Mouse (Mus musculus): ENCODE data around the gene Olfr1121. TPM values are rescaled to one million over a fixed set of nuclear protein-coding genes. Genes with fewer than 3 reads are reported as not detected.
"Not testable (repeated sequence)": the region's sequence is repeated elsewhere in the genome, so short reads cannot be mapped to it uniquely, and the experiment has no call there.

The Olfr1121 gene
- not detected in 2 replicates for polyA plus RNA-seq (2015; fragmentation: Nextera tagmentation; extraction: Ambion mirVana)

GRCm38 (mm10) chr2:87369595-87369994 is at the start of gene Olfr1121:
TSS of gene Olfr1121 (plus strand) at chr2:87369895.
- H3K4me3 ChIP-seq = no peak within 1 kb of the TSS
- ATAC-seq (ENCODE audit: low read depth) = no peak
- H3K27me3 ChIP-seq = no peaks in the 10 kb centered on the region
- no peaks in the 10 kb centered on the region for H3K36me3 ChIP-seq
- 42% methylated on average over 1 of the region's 1 CpGs for WGBS
- no peaks in the 10 kb centered on the region for H3K4me1 ChIP-seq (replicated peaks)
- no peak within 1 kb of the TSS for H3K9ac ChIP-seq
- H3K9me3 ChIP-seq = no peaks in the 10 kb centered on the region
- H3K4me2 ChIP-seq = no peak within 1 kb of the TSS
- H3K27ac ChIP-seq (replicated peaks) = no peak within 1 kb of the TSS

GRCm38 (mm10) chr2:87354515-87354914 is 15.2 kb upstream of the Olfr1121 start, which contains the start of gene Olfr1120:
TSS of gene Olfr1120 (plus strand) at chr2:87354815.
- H3K27me3 ChIP-seq = no peaks in the 10 kb centered on the region
- no peak within 1 kb of the TSS for H3K27ac ChIP-seq (replicated peaks)
- no peak within 1 kb of the TSS for H3K4me2 ChIP-seq
- H3K4me1 ChIP-seq (replicated peaks) = no peaks in the 10 kb centered on the region
- no peak within 1 kb of the TSS for H3K4me3 ChIP-seq
- H3K36me3 ChIP-seq = no peaks in the 10 kb centered on the region
- H3K9ac ChIP-seq = no peak within 1 kb of the TSS
- ATAC-seq (ENCODE audit: low read depth) = no peak
- no peaks in the 10 kb centered on the region for H3K9me3 ChIP-seq
- 62% methylated on average over 2 of the region's 2 CpGs for WGBS

- WGBS = 87% methylated on average over 2 of the region's 2 CpGs
- not testable (repeated sequence) for ATAC-seq (ENCODE audit: low read depth)
Measured at GRCm38 (mm10) chr2:87360121-87360520, 9.6 kb upstream of the Olfr1121 start.

GRCm38 (mm10) chr2:87371726-87372125 is 2.0 kb downstream of the Olfr1121 start:
- no peaks in the 10 kb centered on the region for H3K9me3 ChIP-seq
- no peak overlapping the region for H3K4me3 ChIP-seq
- WGBS = 85% methylated on average over 4 of the region's 4 CpGs
- H3K4me2 ChIP-seq = no peak overlapping the region
- H3K27ac ChIP-seq (replicated peaks) = no peak overlapping the region
- ATAC-seq (ENCODE audit: low read depth) = no peak
- no peak overlapping the region for H3K9ac ChIP-seq
- H3K4me1 ChIP-seq (replicated peaks) = no peaks in the 10 kb centered on the region
- no peaks in the 10 kb centered on the region for H3K27me3 ChIP-seq
- no peaks in the 10 kb centered on the region for H3K36me3 ChIP-seq

More at GRCm38 (mm10) chr2:87360121-87360520, 9.6 kb upstream of the Olfr1121 start:
- H3K36me3 ChIP-seq; H3K9me3 ChIP-seq; H3K4me1 ChIP-seq (replicated peaks); H3K4me2 ChIP-seq; H3K4me3 ChIP-seq; H3K27me3 ChIP-seq; H3K9ac ChIP-seq; H3K27ac ChIP-seq (replicated peaks): not testable (repeated sequence)

GRCm38 (mm10) chr2:87383935-87384334 is 14.2 kb downstream of the Olfr1121 start:
- no peaks in the 10 kb centered on the region for H3K27me3 ChIP-seq

GRCm38 (mm10) chr2:87385549-87385948 is 15.9 kb downstream of the Olfr1121 start, which contains the start of gene Olfr1122:
TSS of gene Olfr1122 (plus strand) at chr2:87385849.
- no peak for ATAC-seq (ENCODE audit: low read depth)
- H3K9ac ChIP-seq = no peak within 1 kb of the TSS
- 85% methylated on average over 2 of the region's 2 CpGs for WGBS
- no peak within 1 kb of the TSS for H3K27ac ChIP-seq (replicated peaks)
- no peak within 1 kb of the TSS for H3K4me3 ChIP-seq
- no peaks in the 10 kb centered on the region for H3K27me3 ChIP-seq
- no peak within 1 kb of the TSS for H3K4me2 ChIP-seq
- H3K36me3 ChIP-seq = no peaks in the 10 kb centered on the region
- H3K9me3 ChIP-seq = no peaks in the 10 kb centered on the region
- no peaks in the 10 kb centered on the region for H3K4me1 ChIP-seq (replicated peaks)

More at GRCm38 (mm10) chr2:87383935-87384334, 14.2 kb downstream of the Olfr1121 start:
- H3K4me3 ChIP-seq = no peak overlapping the region
- WGBS = 89% methylated on average over 2 of the region's 2 CpGs
- no peaks in the 10 kb centered on the region for H3K36me3 ChIP-seq
- H3K4me1 ChIP-seq (replicated peaks) = no peaks in the 10 kb centered on the region
- H3K9ac ChIP-seq = no peak overlapping the region
- H3K9me3 ChIP-seq = no peaks in the 10 kb centered on the region
- no peak overlapping the region for H3K4me2 ChIP-seq
- no peak for ATAC-seq (ENCODE audit: low read depth)
- no peak overlapping the region for H3K27ac ChIP-seq (replicated peaks)

- not testable (repeated sequence) for H3K9ac ChIP-seq; H3K36me3 ChIP-seq; H3K4me3 ChIP-seq; H3K27ac ChIP-seq (replicated peaks); ATAC-seq (ENCODE audit: low read depth); H3K4me1 ChIP-seq (replicated peaks); H3K4me2 ChIP-seq; H3K9me3 ChIP-seq; H3K27me3 ChIP-seq
- WGBS = 90% methylated on average over 5 of the region's 5 CpGs
Measured at GRCm38 (mm10) chr2:87393605-87394004, 23.9 kb downstream of the Olfr1121 start.

- H3K9ac ChIP-seq; H3K27ac ChIP-seq (replicated peaks); H3K27me3 ChIP-seq; ATAC-seq (ENCODE audit: low read depth); H3K36me3 ChIP-seq; H3K4me3 ChIP-seq; H3K4me2 ChIP-seq; H3K9me3 ChIP-seq; H3K4me1 ChIP-seq (replicated peaks): not testable (repeated sequence)
- WGBS = 89% methylated on average over 7 of the region's 7 CpGs
Measured at GRCm38 (mm10) chr2:87394686-87395085, 25.0 kb downstream of the Olfr1121 start.

GRCm38 (mm10) chr2:87416335-87416734 is 46.6 kb downstream of the Olfr1121 start, which contains the start of gene Olfr1123:
TSS of gene Olfr1123 (plus strand) at chr2:87416635.
- WGBS = 83% methylated on average over 1 of the region's 1 CpGs
- H3K9ac ChIP-seq = no peak within 1 kb of the TSS
- H3K4me1 ChIP-seq (replicated peaks) = no peaks in the 10 kb centered on the region
- H3K36me3 ChIP-seq = no peaks in the 10 kb centered on the region
- no peak within 1 kb of the TSS for H3K27ac ChIP-seq (replicated peaks)
- H3K9me3 ChIP-seq = no peaks in the 10 kb centered on the region
- no peak within 1 kb of the TSS for H3K4me3 ChIP-seq
- no peak within 1 kb of the TSS for H3K4me2 ChIP-seq
- no peaks in the 10 kb centered on the region for H3K27me3 ChIP-seq
- ATAC-seq (ENCODE audit: low read depth) = no peak

Other genes with a start within 250 kb of the Olfr1121 start
- not detected in 2 replicates for gene Olfr1110, start 229.6 kb upstream of the Olfr1121 start, polyA plus RNA-seq (2015; fragmentation: Nextera tagmentation; extraction: Ambion mirVana)
- not detected in 2 replicates for gene Olfr1111, start 217.3 kb upstream of the Olfr1121 start, polyA plus RNA-seq (2015; fragmentation: Nextera tagmentation; extraction: Ambion mirVana)
- not detected in 2 replicates for gene Olfr1112, start 182.1 kb upstream of the Olfr1121 start, polyA plus RNA-seq (2015; fragmentation: Nextera tagmentation; extraction: Ambion mirVana)
- not detected in 2 replicates for gene Olfr1113, start 160.9 kb upstream of the Olfr1121 start, polyA plus RNA-seq (2015; fragmentation: Nextera tagmentation; extraction: Ambion mirVana)
- not detected in 2 replicates for gene Olfr1115, start 121.9 kb upstream of the Olfr1121 start, polyA plus RNA-seq (2015; fragmentation: Nextera tagmentation; extraction: Ambion mirVana)
- gene Olfr1116, start 102.4 kb upstream of the Olfr1121 start, polyA plus RNA-seq (2015; fragmentation: Nextera tagmentation; extraction: Ambion mirVana) = not detected in 2 replicates
- gene Olfr1118, start 62.3 kb upstream of the Olfr1121 start, polyA plus RNA-seq (2015; fragmentation: Nextera tagmentation; extraction: Ambion mirVana) = not detected in 2 replicates
- not detected in 2 replicates for gene Olfr1120, start 15.1 kb upstream of the Olfr1121 start, polyA plus RNA-seq (2015; fragmentation: Nextera tagmentation; extraction: Ambion mirVana)
- gene Olfr1122, start 16.0 kb downstream of the Olfr1121 start, polyA plus RNA-seq (2015; fragmentation: Nextera tagmentation; extraction: Ambion mirVana) = not detected in 2 replicates
- gene Olfr1123, start 46.7 kb downstream of the Olfr1121 start, polyA plus RNA-seq (2015; fragmentation: Nextera tagmentation; extraction: Ambion mirVana) = not detected in 2 replicates
- gene Olfr1124, start 60.4 kb downstream of the Olfr1121 start, polyA plus RNA-seq (2015; fragmentation: Nextera tagmentation; extraction: Ambion mirVana) = 0.10 TPM in 1 of 2 replicates, not detected in the other
- gene Olfr1126, start 84.1 kb downstream of the Olfr1121 start, polyA plus RNA-seq (2015; fragmentation: Nextera tagmentation; extraction: Ambion mirVana) = not detected in 2 replicates
- gene Pramel7, start 127.2 kb downstream of the Olfr1121 start, polyA plus RNA-seq (2015; fragmentation: Nextera tagmentation; extraction: Ambion mirVana) = not detected in 2 replicates
- gene Pramel6, start 136.7 kb downstream of the Olfr1121 start, polyA plus RNA-seq (2015; fragmentation: Nextera tagmentation; extraction: Ambion mirVana) = not detected in 2 replicates
- gene Olfr153, start 161.9 kb downstream of the Olfr1121 start, polyA plus RNA-seq (2015; fragmentation: Nextera tagmentation; extraction: Ambion mirVana) = not detected in 2 replicates
- gene Olfr1128, start 175.6 kb downstream of the Olfr1121 start, polyA plus RNA-seq (2015; fragmentation: Nextera tagmentation; extraction: Ambion mirVana) = not detected in 2 replicates
- gene Olfr1129, start 204.0 kb downstream of the Olfr1121 start, polyA plus RNA-seq (2015; fragmentation: Nextera tagmentation; extraction: Ambion mirVana) = not detected in 2 replicates
- not detected in 2 replicates for gene Olfr1130, start 236.3 kb downstream of the Olfr1121 start, polyA plus RNA-seq (2015; fragmentation: Nextera tagmentation; extraction: Ambion mirVana)

All from neural tube, embryonic 13.5 days (tissue).